Mouse (Mus musculus) stomach, postnatal 0 days (tissue): Measurements from ENCODE around the gene Sumo1. TPM values are rescaled to one million over a fixed set of nuclear protein-coding genes. Genes with fewer than 3 reads are reported as not detected.
A peak's percentile ranks its signal among the peaks of the same experiment; 100 is the strongest.

ENCODE experiments used
- ATAC-seq: fragments of 200-750 bp; cut with Nextera tagmentation; 2 replicates; pipeline ENCODE4 v1.8.0; 2017; ENCODE audit not compliant: low FRiP score, low TSS enrichment
- DNase-seq: peaks from one replicate; pipeline ENCODE4 v3.0.0-alpha.2; 2016; ENCODE audit warnings: low spot score
- H3K27ac ChIP-seq: fragments of 300-500 bp; sonication (generic); replicated peaks from 2 replicates; pipeline ENCODE4 v1.5.1; 2014; ENCODE audit warnings: mild to moderate bottlenecking, control low read depth
- H3K27me3 ChIP-seq: fragments of 300-500 bp; sonication (generic); 2 replicates; pipeline ENCODE4 v1.6.1; 2014; ENCODE audit warnings: low read length; ENCODE audit not compliant: control insufficient read depth, insufficient read depth
- H3K36me3 ChIP-seq: fragments of 300-500 bp; sonication (generic); 2 replicates; pipeline ENCODE4 v1.6.1; 2014; ENCODE audit warnings: low read length, mixed read lengths; ENCODE audit not compliant: control insufficient read depth, insufficient read depth
- H3K4me1 ChIP-seq: fragments of 300-500 bp; sonication (generic); replicated peaks from 2 replicates; pipeline ENCODE4 v1.6.1; 2014; ENCODE audit warnings: antibody characterized with exemption; ENCODE audit not compliant: control insufficient read depth, insufficient read depth
- H3K4me2 ChIP-seq: fragments of 300-500 bp; sonication (generic); replicated peaks from 2 replicates; pipeline ENCODE4 v1.6.1; 2014; ENCODE audit warnings: low read depth, mild to moderate bottlenecking, control low read depth, moderate library complexity
- H3K4me3 ChIP-seq: fragments of 300-500 bp; sonication (generic); 2 replicates; pipeline ENCODE4 v1.5.1; 2014; ENCODE audit warnings: low read depth, low read length, control low read depth
- H3K9ac ChIP-seq: fragments of 300-500 bp; sonication (generic); 2 replicates; pipeline ENCODE4 v1.6.1; 2014; ENCODE audit warnings: mild to moderate bottlenecking, low read length, control low read depth, mixed read lengths
- H3K9me3 ChIP-seq: fragments of 300-500 bp; sonication (generic); 2 replicates; pipeline ENCODE4 v1.6.1; 2016; ENCODE audit warnings: low read length; ENCODE audit not compliant: control insufficient read depth
- CTCF ChIP-seq: IDR thresholded peaks from 2 replicates; pipeline ENCODE4 v1.5.1; 2016; ENCODE audit warnings: antibody characterized with exemption, low read depth, mild to moderate bottlenecking, moderate library complexity
- EP300 ChIP-seq: optimal IDR thresholded peaks from 2 replicates; pipeline ENCODE3; 2016; ENCODE audit warnings: antibody characterized with exemption
- WGBS: fragments of 180-500 bp; shearing (Covaris S2); extraction: QIAGEN DNeasy Blood & Tissue Kit; methylation state at CpG from one replicate; pipeline ENCODE4 v1.1.7; 2014; 5-methylcytosine and 5-hydroxymethylcytosine counted together
- polyA plus RNA-seq: library from polyadenylated mRNA; unstranded; fragments of >200 nt; fragmentation: Nextera tagmentation; extraction: Ambion mirVana; gene quantifications from 2 replicates; pipeline ENCODE4 v1.2.1, GENCODE M21; 2015

Sumo1 gene
- polyA plus RNA-seq, 1 experiment from 2014 or later: 224 TPM

DNA sequence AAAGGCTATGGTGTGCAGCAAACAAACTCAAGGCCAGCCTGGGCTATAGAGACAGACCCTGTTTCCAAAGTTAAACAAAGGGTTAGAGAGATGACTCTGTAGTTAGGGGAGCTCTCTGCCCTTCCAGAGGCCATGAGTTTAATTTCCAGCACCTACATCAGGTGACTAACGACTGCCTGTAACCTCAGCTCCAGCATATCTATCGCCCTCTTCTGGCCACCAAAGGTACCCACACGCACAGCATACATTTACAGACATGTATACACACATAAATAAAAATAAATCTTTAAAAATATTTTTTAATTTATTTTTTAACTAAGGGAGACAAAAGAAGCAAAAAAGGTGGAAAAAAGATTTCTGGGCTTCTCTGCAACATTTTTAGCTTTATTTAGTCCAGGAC is 59.7 kb downstream of the Sumo1 start:
- no peak overlapping the region for H3K4me3 ChIP-seq
- no peak overlapping the region for H3K27ac ChIP-seq
- no peaks in the 10 kb centered on the region for H3K36me3 ChIP-seq
- TF ChIP-seq EP300 (no peak), CTCF (peak; percentile 23)
- WGBS: 91% methylated on average over 3 of the region's 3 CpGs
- no peaks in the 10 kb centered on the region for H3K9me3 ChIP-seq
- ATAC-seq: no peak
- H3K9ac ChIP-seq: no peak overlapping the region
- H3K4me2 ChIP-seq: no peak overlapping the region
- no peaks in the 10 kb centered on the region for H3K4me1 ChIP-seq
- no peaks in the 10 kb centered on the region for H3K27me3 ChIP-seq
- no peak for DNase-seq

DNA sequence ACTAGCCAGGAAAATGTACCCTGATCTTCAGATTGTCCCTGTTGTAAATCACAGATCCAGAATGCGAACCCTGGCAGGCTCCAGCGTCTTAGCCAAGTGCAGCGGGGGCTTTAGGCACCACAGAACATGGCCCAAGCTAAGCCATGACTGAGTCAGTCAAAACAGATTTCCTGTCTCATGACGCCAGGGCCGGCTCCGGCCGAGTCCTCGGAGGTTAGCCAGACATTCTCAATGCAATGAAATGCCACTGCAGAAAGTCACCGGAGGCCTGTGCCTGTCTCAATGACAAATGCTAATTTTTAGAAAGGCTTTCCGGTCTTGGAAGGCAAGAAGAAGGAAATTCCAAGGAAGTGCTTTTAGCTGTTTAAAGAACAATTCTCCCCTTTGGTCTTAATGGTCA is 60.7 kb downstream of the Sumo1 start:
- no peak overlapping the region for H3K9ac ChIP-seq
- H3K4me3 ChIP-seq: no peak overlapping the region
- no peak overlapping the region for H3K4me2 ChIP-seq
- DNase-seq (peak; percentile 22), ATAC-seq (peak; percentile 32; the same call in 1 of the 2 replicates)
- TF ChIP-seq CTCF: no peak
- TF ChIP-seq EP300: no peak
- H3K4me1 ChIP-seq: no peaks in the 10 kb centered on the region
- no peaks in the 10 kb centered on the region for H3K9me3 ChIP-seq
- H3K27ac ChIP-seq: peak overlapping the region; percentile 56
- WGBS: 48% methylated on average over 10 of the region's 10 CpGs
- H3K36me3 ChIP-seq: no peaks in the 10 kb centered on the region
- H3K27me3 ChIP-seq: no peaks in the 10 kb centered on the region

DNA sequence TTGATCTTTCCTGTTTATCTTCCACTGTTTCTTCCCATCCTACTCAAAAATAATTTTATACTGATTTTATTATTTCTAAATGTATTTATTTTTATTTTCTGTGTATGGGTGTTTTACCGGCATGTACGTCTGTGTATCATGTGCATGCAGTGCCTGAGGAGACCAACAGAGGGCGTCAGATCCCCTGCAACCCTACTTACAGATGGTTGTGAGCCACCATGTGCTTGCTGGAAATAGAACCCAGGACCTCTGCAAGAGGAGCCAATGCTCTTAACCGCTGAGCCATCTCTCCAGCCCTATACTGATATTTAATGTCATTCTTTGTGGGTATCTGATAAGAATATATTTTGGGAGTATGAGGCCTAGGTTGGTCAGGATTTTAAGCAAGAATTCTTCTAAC is 61.2 kb downstream of the Sumo1 start:
- no peak for DNase-seq
- TF ChIP-seq EP300: no peak
- peak; percentile 56 for TF ChIP-seq CTCF

DNA sequence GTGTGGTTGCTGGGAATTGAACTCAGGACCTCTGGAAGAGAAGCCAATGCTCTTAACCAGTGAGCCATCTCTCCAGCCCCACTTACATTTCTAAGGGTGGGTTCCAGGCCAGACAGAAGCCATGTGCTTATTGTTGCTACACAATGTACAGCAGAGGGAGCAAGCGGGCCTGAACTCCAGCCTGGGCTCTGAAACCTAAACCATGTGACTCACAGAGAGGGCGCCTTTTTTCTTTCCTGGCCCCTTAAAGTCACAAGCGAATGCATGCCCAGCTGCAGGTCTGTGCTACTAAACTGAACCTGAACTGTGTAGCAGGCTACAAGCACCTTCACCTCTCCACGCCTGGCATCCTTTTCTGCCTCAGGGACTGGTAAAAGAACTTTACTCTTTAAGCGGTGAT is 61.7 kb downstream of the Sumo1 start:
- TF ChIP-seq CTCF (peak; percentile 40), EP300 (no peak)
- no peak overlapping the region for H3K27ac ChIP-seq
- WGBS: 66% methylated on average over 5 of the region's 5 CpGs
- DNase-seq (no peak), ATAC-seq (no peak)
- no peaks in the 10 kb centered on the region for H3K4me1 ChIP-seq
- no peaks in the 10 kb centered on the region for H3K27me3 ChIP-seq
- no peak overlapping the region for H3K4me2 ChIP-seq
- H3K9me3 ChIP-seq: no peaks in the 10 kb centered on the region
- no peak overlapping the region for H3K9ac ChIP-seq
- H3K36me3 ChIP-seq: no peaks in the 10 kb centered on the region
- H3K4me3 ChIP-seq: no peak overlapping the region

More for the DNA sequence above, 61.2 kb downstream of the Sumo1 start:
- H3K27ac ChIP-seq: peak overlapping the region; percentile 56
- 77% methylated on average over 4 of the region's 4 CpGs for WGBS
- H3K9me3 ChIP-seq: no peaks in the 10 kb centered on the region
- H3K4me3 ChIP-seq: no peak overlapping the region
- H3K36me3 ChIP-seq: no peaks in the 10 kb centered on the region
- H3K4me1 ChIP-seq: no peaks in the 10 kb centered on the region
- H3K27me3 ChIP-seq: no peaks in the 10 kb centered on the region
- no peak overlapping the region for H3K9ac ChIP-seq
- no peak for ATAC-seq
- H3K4me2 ChIP-seq: no peak overlapping the region

DNA sequence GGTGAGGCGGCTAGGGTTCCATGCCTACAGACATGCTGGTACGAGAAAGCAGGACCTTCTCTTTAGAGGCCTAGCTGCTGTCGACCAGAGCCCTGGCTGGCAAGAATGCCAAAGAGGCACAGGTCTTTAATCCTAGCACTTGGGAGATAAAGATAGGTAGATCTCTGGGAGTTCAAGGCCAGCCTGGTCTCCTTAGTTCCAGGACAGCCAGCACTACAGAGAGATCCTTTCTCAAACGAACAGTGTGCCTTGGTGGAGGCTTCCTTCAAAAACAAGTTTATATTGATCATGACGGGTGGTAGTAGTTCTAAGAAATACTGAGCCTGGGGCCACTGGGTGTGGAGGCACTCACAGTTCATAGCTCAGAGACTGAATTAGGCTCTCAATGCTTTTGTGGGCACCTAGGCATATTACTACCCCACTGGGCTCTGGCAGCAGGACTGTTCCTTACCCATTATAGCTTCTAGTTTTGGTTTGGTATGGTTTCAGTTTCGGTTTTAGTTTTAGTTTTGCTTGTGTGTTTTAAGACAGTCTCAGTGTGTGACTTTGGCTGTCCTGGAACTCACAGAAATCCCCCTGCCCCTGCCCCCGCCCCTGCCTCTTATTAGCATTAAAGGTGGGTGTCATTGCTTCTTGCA is 62.4 kb downstream of the Sumo1 start:
- Histone ChIP-seq H3K9me3 (no peaks in the 10 kb centered on the region), H3K9ac (no peak overlapping the region), H3K4me1 (no peaks in the 10 kb centered on the region), H3K4me3 (no peak overlapping the region), H3K27me3 (no peaks in the 10 kb centered on the region), H3K27ac (no peak overlapping the region), H3K36me3 (no peaks in the 10 kb centered on the region), H3K4me2 (no peak overlapping the region)
- DNase-seq (no peak), ATAC-seq (no peak)
- 87% methylated on average over 7 of the region's 7 CpGs for WGBS
- TF ChIP-seq CTCF: no peak
- no peak for TF ChIP-seq EP300

DNA sequence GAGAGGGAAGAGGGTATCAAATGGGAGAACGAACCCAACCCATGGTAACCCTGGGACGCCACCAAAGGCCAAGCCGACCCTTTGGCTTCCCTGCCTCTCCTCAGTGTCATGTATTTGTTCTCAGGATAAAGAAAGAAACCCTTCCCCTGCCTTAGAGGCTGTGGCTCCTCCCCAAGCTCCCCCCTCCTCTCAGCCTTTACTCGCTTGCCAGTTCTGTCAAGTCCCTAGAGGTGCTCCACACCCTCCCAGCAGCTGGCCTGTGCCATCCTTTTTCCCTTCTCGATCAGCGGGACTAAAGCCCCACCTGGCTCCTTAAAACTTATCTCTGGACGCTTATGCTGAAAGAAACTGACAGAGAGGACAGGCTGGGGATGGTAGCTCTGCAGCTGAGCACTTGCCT is 63.6 kb downstream of the Sumo1 start:
- Histone ChIP-seq H3K4me3 (no peak overlapping the region), H3K4me1 (no peaks in the 10 kb centered on the region), H3K9ac (no peak overlapping the region), H3K36me3 (no peaks in the 10 kb centered on the region), H3K27ac (no peak overlapping the region), H3K9me3 (no peaks in the 10 kb centered on the region), H3K4me2 (no peak overlapping the region), H3K27me3 (no peaks in the 10 kb centered on the region)
- ATAC-seq: no peak
- DNase-seq: no peak
- 49% methylated on average over 7 of the region's 7 CpGs for WGBS
- no peak for TF ChIP-seq CTCF
- no peak for TF ChIP-seq EP300
